Mouse (Mus musculus): ENCODE results near the gene Ikzf3. TPM values are rescaled to one million over a fixed set of nuclear protein-coding genes. Genes with fewer than 3 reads are reported as not detected.

Ikzf3 gene
- polyA plus RNA-seq, 1 experiment from 2014 or later = 0.04 TPM

DNA sequence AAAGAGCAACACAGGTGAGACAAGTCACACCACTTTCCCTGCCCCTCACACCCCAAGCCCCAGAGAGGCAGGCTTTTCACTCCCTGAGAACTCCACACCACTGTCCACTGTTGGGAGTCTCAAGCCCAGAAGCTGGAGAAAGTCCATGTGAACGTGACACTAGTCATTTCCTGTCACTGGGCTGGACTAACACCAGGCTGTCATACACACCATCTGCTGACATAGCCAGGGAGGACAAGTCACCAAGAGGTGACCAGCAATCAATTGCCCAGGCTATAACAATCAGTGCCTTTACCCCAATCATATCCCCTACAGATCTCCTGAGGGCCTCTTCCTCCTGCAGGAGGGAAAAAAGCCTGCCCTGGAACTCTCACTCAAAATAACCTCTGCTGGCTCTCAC lies 38.3 kb upstream of the Ikzf3 start:
- Histone ChIP-seq H3K36me3 (replicated peaks) (peaks cover 39% of the 10 kb centered on the region), H3K27ac (no peak overlapping the region), H3K4me2 (no peak overlapping the region), H3K4me1 (peaks cover 33% of the 10 kb centered on the region), H3K27me3 (no peaks in the 10 kb centered on the region), H3K9me3 (no peaks in the 10 kb centered on the region), H3K4me3 (replicated peaks) (no peak overlapping the region), H3K9ac (no peak overlapping the region)
- 79% methylated on average over 1 of the region's 1 CpGs for WGBS
- ATAC-seq (ENCODE audit: low FRiP score) = no peak

DNA sequence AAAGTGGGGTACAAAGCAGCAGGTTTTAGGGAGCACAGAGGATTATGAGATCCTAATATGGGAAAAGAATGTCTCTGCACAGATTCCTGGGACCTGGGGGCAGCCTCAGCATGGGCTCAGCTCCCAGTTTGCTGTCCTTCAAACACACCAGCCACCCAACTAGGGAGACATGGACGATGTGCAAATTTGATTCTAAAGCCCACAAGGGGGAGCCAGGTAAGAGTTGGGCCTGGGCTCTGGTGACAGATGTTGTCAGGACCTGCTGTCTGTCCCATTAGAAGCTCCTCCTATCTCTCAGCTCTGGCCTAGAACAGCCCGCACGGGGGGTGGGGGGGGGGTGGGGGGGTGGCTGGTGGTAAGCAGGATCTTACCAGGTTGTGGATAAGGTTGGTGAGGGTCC lies 37.7 kb upstream of the Ikzf3 start:
- Histone ChIP-seq H3K27me3 (no peaks in the 10 kb centered on the region), H3K4me2 (no peak overlapping the region), H3K9me3 (no peaks in the 10 kb centered on the region), H3K36me3 (replicated peaks) (peaks cover 39% of the 10 kb centered on the region), H3K27ac (no peak overlapping the region), H3K4me1 (peaks cover 32% of the 10 kb centered on the region), H3K4me3 (replicated peaks) (no peak overlapping the region), H3K9ac (no peak overlapping the region)
- 45% methylated on average over 3 of the region's 3 CpGs for WGBS
- no peak for ATAC-seq (ENCODE audit: low FRiP score)

DNA sequence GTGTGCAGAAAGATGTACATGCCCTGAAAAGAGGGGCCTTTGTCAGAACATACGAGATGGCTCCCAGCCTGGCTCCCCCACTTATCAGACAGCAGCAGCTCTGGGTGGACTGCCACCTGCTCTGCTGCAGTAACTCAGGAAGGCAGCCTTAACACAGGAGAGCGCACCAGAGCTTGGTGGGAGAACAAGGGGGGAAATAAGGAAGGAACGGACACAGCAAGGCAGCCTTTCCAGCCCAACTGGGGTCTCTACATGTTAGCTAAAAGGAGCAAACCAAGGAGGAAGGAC lies 37.4 kb upstream of the Ikzf3 start:
- Histone ChIP-seq H3K4me2 (no peak overlapping the region), H3K9ac (no peak overlapping the region), H3K27me3 (no peaks in the 10 kb centered on the region), H3K4me1 (peaks cover 29% of the 10 kb centered on the region), H3K27ac (no peak overlapping the region), H3K36me3 (replicated peaks) (peaks cover 39% of the 10 kb centered on the region), H3K9me3 (no peaks in the 10 kb centered on the region), H3K4me3 (replicated peaks) (no peak overlapping the region)
- 92% methylated on average over 3 of the region's 3 CpGs for WGBS
- ATAC-seq (ENCODE audit: low FRiP score) = no peak

DNA sequence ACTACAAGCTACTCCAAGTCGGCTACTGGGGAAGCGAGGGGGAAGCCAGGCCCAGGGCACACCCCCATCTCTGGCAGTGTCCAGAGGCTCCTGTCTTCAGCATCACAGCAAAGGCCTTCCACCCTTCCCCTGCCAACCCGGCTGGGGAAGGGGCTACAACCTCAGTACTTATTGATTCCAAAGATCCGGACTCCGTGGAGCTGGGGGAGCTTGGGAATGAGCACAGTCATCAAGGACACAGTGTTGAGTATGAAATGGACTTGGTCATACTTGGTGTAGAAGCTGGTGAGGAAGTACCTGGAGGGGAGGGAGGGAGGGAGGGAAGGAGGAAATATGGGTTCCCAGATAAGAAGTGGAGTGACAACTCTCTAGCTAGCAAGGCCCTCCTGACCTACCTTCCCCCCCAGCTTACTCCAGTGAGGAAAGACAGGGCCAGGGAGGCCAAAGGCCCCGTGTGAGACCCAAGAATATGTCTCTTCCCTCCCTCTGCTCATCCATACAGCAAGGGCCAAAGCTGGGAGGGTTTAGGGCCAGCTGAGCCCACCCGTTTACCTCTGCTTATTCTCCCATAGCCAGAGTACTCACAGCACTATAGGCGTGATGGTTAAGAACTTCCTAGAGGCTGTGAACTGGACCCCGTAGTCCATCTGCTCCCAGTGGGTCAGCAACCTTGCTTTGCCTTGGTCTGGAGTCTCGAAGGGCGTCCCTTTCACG lies 36.9 kb upstream of the Ikzf3 start:
- WGBS = 91% methylated on average over 12 of the region's 12 CpGs
- H3K27ac ChIP-seq = peak overlapping the region; percentile 5; the same call in 1 of the 2 replicates
- H3K9ac ChIP-seq = no peak overlapping the region

DNA sequence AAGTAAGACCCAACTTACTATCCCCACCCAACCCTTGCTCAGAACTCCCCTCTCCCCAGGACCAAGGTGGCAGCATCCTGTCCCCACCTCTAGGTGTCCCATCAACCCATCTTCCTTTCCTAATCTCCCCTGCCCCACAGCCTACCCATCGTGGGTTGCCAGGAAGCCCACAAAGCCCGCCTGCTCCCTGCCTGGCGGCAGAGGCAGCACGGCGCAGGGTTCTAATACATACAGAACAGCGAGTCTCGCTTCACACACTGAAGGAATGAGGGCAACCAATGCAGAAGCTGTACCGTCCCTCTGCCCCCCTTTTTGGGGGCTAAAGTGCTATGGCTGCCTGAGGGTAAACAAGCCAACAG lies 36.2 kb upstream of the Ikzf3 start:
- Histone ChIP-seq H3K4me2 (no peak overlapping the region), H3K4me3 (replicated peaks) (no peak overlapping the region), H3K36me3 (replicated peaks) (peaks cover 39% of the 10 kb centered on the region), H3K9me3 (no peaks in the 10 kb centered on the region), H3K9ac (no peak overlapping the region), H3K27me3 (no peaks in the 10 kb centered on the region), H3K4me1 (peaks cover 19% of the 10 kb centered on the region), H3K27ac (no peak overlapping the region)
- 83% methylated on average over 8 of the region's 8 CpGs for WGBS
- ATAC-seq (ENCODE audit: low FRiP score) = no peak

More for the DNA sequence above, 36.9 kb upstream of the Ikzf3 start:
- no peak overlapping the region for H3K4me3 ChIP-seq (replicated peaks)
- H3K4me1 ChIP-seq = peaks cover 24% of the 10 kb centered on the region
- H3K9me3 ChIP-seq = no peaks in the 10 kb centered on the region
- no peaks in the 10 kb centered on the region for H3K27me3 ChIP-seq
- H3K36me3 ChIP-seq (replicated peaks) = peaks cover 39% of the 10 kb centered on the region
- no peak overlapping the region for H3K4me2 ChIP-seq
- ATAC-seq (ENCODE audit: low FRiP score) = no peak

DNA sequence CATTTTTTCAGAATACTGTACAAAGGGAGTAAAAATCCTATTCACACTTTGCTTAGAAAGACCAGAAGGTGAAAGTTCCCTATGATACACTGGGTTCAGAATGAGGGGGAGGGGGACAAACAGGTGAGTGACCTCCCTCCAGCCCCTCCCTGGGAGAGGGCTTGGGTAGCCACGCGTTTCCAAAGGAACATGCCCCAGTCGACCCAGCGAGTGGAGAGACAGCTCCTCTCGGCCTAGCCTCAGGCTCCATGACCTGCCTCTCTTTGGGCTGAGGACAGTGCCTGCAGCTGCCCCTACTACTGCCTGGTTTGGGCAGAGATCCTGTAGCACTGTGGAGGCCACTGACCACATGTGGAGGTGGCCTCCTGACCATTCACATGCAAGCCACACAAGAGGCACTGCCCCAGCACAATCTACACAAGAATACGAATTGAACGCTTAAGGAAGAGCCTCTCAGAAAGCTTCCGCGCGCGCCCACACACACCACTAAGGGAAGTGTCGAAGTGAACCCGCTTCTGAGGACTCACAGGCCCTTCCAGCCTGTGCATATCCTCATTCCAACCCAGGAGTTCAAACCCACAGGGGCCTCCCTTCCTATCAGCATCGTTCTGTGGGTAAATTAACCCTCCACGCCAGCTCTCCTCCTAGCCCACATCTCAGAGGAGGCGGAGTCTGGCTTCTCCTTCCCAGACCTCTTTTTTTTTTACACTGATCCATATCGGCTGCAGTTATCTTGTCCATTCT lies 35.6 kb upstream of the Ikzf3 start:
- no peak for ATAC-seq (ENCODE audit: low FRiP score)
- H3K27ac ChIP-seq = 0 out of 2 replicates have a peak overlapping the region, but pooled peaks have one; percentile 21
- 75% methylated on average over 17 of the region's 17 CpGs for WGBS

DNA sequence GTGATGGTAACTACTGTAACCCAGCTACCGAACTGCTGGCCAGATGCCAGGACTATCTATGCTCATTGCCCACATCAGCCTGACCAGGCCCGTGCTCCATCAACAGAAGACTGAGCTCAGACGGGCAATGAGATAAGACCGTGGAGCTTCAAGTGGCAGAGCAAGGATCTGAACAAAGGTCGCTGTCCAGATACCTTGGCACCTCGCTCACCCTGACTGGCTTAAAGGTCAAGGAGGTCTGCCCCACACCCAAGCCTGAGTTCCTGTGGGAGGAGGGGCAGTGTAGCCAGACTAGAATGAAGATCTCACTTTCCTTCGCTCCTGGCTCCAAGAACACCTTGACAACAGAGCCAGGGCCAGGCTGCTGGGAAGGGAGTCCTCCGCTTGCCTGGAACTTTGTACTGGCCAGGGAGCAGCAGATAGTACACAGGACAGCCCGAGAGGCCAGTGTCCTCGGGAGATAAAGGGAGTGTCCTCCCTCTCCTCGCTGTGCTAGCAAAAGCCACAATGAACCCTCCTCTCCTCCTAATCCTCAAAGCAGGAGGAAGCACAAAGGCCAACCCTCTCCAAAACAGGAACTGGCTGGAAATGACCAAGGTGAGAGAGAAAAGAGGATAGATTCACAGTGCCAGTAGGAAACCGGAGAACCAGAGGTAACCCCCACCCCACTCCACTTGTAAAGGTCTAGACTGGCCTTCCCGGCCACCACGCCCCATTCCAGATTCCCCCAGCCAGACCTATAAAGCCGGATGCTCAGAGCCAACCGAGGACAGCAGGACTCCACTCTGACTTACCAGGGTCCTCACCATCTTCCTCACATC lies 34.7 kb upstream of the Ikzf3 start:
- ATAC-seq (ENCODE audit: low FRiP score) = no peak
- 67% methylated on average over 16 of the region's 16 CpGs for WGBS
- peak overlapping the region; percentile 21; the same call in 1 of the 2 replicates for H3K27ac ChIP-seq
- no peaks in the 10 kb centered on the region for H3K9me3 ChIP-seq
- no peak overlapping the region for H3K9ac ChIP-seq
- H3K36me3 ChIP-seq (replicated peaks) = peaks cover 39% of the 10 kb centered on the region
- H3K4me1 ChIP-seq = peaks cover 9% of the 10 kb centered on the region
- no peaks in the 10 kb centered on the region for H3K27me3 ChIP-seq
- no peak overlapping the region for H3K4me3 ChIP-seq (replicated peaks)
- H3K4me2 ChIP-seq = no peak overlapping the region

More for the DNA sequence above, 35.6 kb upstream of the Ikzf3 start:
- Histone ChIP-seq H3K9me3 (no peaks in the 10 kb centered on the region), H3K36me3 (replicated peaks) (peaks cover 39% of the 10 kb centered on the region), H3K4me1 (peaks cover 19% of the 10 kb centered on the region), H3K9ac (no peak overlapping the region), H3K27me3 (no peaks in the 10 kb centered on the region), H3K4me2 (no peak overlapping the region), H3K4me3 (replicated peaks) (no peak overlapping the region)

DNA sequence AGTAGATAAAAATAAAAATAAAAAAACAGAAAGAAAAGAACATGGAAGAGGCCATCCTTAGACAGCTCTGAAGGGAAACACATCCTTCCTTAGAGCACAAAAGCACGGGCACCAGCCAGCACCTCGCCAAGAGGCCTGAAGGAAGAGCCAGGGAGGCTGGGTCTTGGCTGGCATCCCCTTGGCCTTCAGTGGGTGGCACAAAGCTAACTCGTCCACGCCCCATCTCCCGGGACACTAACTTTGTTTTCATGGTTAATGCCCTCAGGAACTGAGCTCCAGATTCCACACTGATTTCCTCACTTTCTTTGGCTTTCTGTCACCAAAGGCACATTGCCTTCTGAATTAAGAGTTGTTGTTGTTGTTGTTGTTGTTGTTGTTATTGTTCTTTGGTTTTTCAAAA lies 31.9 kb upstream of the Ikzf3 start:
- no peak overlapping the region for H3K27ac ChIP-seq

DNA sequence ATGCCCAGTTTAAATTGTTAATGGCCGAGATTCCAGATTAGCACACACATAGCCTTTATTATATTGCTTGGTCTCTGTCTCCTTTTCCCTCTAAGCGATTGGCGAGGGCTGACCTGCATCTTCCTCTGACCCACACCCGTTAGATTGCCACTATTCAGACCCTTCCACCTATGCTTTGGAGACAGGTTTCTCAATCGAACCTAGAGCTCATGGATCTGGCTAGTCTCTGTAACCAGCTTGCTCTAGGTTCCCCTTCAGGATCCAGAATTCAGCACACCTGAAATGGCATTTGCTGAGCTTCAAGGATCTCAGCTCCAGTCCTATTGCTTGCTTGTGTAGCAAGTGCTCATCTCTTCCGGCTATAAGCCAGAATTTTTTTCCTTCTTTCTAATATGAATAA lies 23.6 kb upstream of the Ikzf3 start:
- H3K4me2 ChIP-seq = no peak overlapping the region
- H3K4me3 ChIP-seq (replicated peaks) = no peak overlapping the region
- no peaks in the 10 kb centered on the region for H3K36me3 ChIP-seq (replicated peaks)
- H3K27me3 ChIP-seq = no peaks in the 10 kb centered on the region
- no peaks in the 10 kb centered on the region for H3K4me1 ChIP-seq
- no peak overlapping the region for H3K9ac ChIP-seq
- H3K27ac ChIP-seq = no peak overlapping the region
- no peak for ATAC-seq (ENCODE audit: low FRiP score)
- H3K9me3 ChIP-seq = no peaks in the 10 kb centered on the region
- 79% methylated on average over 6 of the region's 6 CpGs for WGBS

More for the DNA sequence above, 31.9 kb upstream of the Ikzf3 start:
- Histone ChIP-seq H3K36me3 (replicated peaks) (peaks cover 25% of the 10 kb centered on the region), H3K27me3 (no peaks in the 10 kb centered on the region), H3K4me3 (replicated peaks) (no peak overlapping the region), H3K9ac (no peak overlapping the region), H3K4me1 (no peaks in the 10 kb centered on the region), H3K9me3 (no peaks in the 10 kb centered on the region), H3K4me2 (no peak overlapping the region)
- ATAC-seq (ENCODE audit: low FRiP score) = no peak
- WGBS = 86% methylated on average over 5 of the region's 5 CpGs

DNA sequence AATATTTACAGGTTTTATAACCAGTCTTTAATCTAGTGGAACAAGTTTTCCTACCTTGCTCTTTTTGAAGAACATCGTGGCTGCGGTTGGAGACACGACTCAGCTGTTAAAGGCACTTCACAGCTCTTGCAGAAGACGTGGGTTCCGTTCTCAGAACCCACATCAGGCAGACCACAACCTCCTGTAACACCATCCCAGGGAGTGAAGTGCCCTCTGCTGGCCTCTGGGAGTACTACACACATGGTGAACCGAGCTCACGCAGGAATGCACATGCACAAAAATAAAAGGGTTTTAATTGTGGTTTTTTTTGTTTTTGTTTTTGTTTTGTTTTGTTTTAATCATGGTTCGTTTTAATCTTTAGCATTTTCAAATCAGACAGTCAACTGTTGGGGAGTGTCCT lies 22.5 kb upstream of the Ikzf3 start:
- no peak overlapping the region for H3K27ac ChIP-seq
- H3K9ac ChIP-seq = no peak overlapping the region
- no peak overlapping the region for H3K4me2 ChIP-seq
- no peaks in the 10 kb centered on the region for H3K36me3 ChIP-seq (replicated peaks)
- WGBS = 89% methylated on average over 8 of the region's 8 CpGs
- H3K9me3 ChIP-seq = no peaks in the 10 kb centered on the region
- no peaks in the 10 kb centered on the region for H3K4me1 ChIP-seq
- H3K4me3 ChIP-seq (replicated peaks) = no peak overlapping the region
- H3K27me3 ChIP-seq = no peaks in the 10 kb centered on the region
- no peak for ATAC-seq (ENCODE audit: low FRiP score)

DNA sequence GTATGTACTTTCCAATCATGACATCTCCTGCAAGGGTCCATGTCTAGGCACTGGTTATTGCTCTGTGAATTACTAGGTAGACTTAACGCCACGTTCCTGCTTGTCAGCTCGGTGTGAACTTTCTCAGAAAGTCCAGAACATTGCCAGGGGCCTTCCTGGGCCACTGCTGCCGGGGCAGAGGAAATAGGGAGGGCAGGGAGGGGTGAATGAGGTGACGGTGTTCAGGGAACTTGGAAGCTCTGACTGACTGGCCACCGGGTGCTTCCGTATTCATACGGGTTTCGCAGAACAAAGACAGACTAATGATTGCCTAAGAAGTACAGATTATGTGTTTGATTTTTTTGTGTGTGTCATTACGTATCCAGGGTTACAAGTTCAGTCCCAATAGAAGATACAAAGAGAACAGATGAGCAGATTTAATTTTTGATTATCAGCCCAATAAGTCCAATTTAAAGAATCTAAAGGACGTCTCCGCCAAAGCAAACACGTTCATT lies 18.1 kb upstream of the Ikzf3 start:
- H3K9ac ChIP-seq = no peak overlapping the region
- H3K4me1 ChIP-seq = no peaks in the 10 kb centered on the region; the same call in 1 of the 2 replicates
- H3K9me3 ChIP-seq = no peaks in the 10 kb centered on the region
- no peak overlapping the region for H3K4me3 ChIP-seq (replicated peaks)
- H3K27me3 ChIP-seq = no peaks in the 10 kb centered on the region; the same call in 1 of the 2 replicates
- H3K36me3 ChIP-seq (replicated peaks) = no peaks in the 10 kb centered on the region
- no peak for ATAC-seq (ENCODE audit: low FRiP score)
- H3K4me2 ChIP-seq = no peak overlapping the region
- no peak overlapping the region for H3K27ac ChIP-seq
- 65% methylated on average over 13 of the region's 13 CpGs for WGBS

DNA sequence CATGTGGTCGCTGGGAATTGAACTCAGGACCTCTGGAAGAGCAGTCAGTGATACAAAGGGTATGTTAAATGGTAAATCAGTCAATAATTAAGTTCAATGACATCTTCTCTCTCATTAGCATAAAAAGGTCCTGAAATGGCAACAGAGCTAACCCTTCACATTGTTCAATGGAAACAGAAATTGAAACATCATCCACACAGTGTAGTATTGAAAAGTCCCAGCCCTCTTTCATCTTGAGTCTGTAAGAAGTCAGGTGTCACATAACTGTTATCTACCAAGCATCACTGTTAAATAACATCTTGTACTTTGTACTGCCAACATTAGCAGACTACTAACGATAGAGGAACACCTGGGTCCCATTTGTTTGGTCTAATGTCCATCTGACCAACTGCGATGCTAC lies 17.2 kb upstream of the Ikzf3 start:
- Histone ChIP-seq H3K27ac (no peak overlapping the region), H3K27me3 (peaks cover 3% of the 10 kb centered on the region), H3K9me3 (no peaks in the 10 kb centered on the region), H3K4me2 (no peak overlapping the region), H3K9ac (no peak overlapping the region), H3K4me1 (no peaks in the 10 kb centered on the region; the same call in 1 of the 2 replicates), H3K36me3 (replicated peaks) (no peaks in the 10 kb centered on the region), H3K4me3 (replicated peaks) (no peak overlapping the region)
- no peak for ATAC-seq (ENCODE audit: low FRiP score)
- WGBS = 85% methylated on average over 3 of the region's 3 CpGs

Measured in forebrain, embryonic 12.5 days (tissue).